Mouse (Mus musculus) T-helper 2 cell (primary cell): ENCODE data around the gene Gm13276.
"Not testable (repeated sequence)": the region's sequence is repeated elsewhere in the genome, so short reads cannot be mapped to it uniquely, and the experiment has no call there.

Experiments used
- in situ Hi-C: fragments of 300-600 bp; cut with MboI, MseI; formaldehyde crosslinking; loops from one replicate; pipeline ENCODE4 v1.15.1; 2025; ENCODE audit warnings: high pct_unique_total_duplicates

Gm13276 gene

DNA sequence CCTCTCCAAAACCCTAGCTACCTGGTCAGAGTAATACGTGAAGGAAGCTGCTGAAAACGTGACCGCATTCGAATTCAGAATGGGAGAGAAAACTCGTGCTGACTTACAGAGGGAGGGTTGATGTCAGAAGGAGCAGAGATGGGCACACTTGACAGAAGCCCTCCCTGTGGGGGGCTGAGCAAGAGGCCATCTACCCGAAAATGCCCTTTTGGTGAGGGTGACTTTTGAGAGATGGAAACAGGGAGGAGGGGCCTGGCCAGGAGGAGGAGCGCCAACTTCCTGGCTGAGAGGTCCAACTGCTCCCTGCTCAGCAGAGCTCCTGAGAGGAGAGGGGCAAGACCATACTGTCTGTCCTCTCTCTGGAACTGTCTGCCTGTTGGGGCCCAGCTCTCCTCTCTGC, 3.7 kb upstream of the Gm13276 start, which contains the start of gene Ifnz:
TSS of gene Ifnz (plus strand) at position 301 of the 400 bp plus-strand sequence.
- in situ Hi-C loops, result loop anchor here (25.0 kb wide), 1 partner anchor 770 kb away; no protein-coding TSS in a partner anchor

DNA sequence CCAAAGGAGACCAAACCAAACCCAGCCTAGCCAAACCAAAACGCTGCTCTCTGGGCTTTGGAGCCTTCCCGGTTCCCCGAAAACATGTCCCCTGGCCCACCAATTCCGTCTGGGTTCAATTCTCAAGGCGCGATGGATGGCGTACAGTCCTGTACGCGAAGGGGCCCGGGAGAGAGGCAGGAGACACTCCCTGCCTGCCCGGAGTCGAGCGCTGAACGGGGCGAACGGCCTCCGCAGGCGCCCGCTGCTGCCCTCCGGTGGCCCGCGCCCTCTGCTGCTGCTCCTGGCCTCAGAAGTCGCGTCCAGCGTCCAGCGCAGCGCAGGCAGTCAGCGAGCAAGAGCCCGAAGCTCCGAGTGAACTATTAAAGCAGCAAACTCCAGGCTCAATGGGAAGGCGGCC, 3.2 kb upstream of the Gm13276 start:
- in situ Hi-C loops, result loop anchor here (25.0 kb wide), 1 partner anchor 770 kb away; no protein-coding TSS in a partner anchor

DNA sequence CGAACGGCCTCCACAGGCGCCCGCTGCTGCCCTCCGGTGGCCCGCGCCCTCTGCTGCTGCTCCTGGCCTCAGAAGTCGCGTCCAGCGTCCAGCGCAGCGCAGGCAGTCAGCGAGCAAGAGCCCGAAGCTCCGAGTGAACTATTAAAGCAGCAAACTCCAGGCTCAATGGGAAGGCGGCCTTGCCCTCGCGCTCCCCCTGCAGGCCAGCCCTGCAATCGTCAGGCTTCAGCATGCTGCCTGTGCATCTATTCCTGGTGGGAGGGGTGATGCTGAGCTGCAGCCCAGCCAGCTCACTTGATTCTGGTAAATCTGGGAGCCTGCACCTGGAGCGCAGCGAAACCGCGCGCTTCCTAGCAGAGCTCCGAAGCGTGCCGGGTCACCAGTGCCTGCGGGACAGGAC, 2.9 kb downstream of the Gm13276 start, which contains the start of gene Gm13277:
TSS of gene Gm13277 (plus strand) at position 231 of the 400 bp plus-strand sequence.
- in situ Hi-C loops, result loop anchor here (5.0 to 25.0 kb wide), 2 partner anchors 36 to 776 kb away; partner anchors contain the start of gene Gm13271

DNA sequence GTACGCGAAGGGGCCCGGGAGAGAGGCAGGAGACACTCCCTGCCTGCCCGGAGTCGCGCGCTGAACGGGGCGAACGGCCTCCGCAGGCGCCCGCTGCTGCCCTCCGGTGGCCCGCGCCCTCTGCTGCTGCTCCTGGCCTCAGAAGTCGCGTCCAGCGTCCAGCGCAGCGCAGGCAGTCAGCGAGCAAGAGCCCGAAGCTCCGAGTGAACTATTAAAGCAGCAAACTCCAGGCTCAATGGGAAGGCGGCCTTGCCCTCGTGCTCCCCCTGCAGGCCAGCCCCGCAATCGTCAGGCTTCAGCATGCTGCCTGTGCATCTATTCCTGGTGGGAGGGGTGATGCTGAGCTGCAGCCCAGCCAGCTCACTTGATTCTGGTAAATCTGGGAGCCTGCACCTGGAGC, 5.7 kb downstream of the Gm13276 start, which contains the start of gene Gm13278:
TSS of gene Gm13278 (plus strand) at position 301 of the 400 bp plus-strand sequence.
- in situ Hi-C loops, result loop anchor here (25.0 kb wide), 1 partner anchor 779 kb away; no protein-coding TSS in a partner anchor

DNA sequence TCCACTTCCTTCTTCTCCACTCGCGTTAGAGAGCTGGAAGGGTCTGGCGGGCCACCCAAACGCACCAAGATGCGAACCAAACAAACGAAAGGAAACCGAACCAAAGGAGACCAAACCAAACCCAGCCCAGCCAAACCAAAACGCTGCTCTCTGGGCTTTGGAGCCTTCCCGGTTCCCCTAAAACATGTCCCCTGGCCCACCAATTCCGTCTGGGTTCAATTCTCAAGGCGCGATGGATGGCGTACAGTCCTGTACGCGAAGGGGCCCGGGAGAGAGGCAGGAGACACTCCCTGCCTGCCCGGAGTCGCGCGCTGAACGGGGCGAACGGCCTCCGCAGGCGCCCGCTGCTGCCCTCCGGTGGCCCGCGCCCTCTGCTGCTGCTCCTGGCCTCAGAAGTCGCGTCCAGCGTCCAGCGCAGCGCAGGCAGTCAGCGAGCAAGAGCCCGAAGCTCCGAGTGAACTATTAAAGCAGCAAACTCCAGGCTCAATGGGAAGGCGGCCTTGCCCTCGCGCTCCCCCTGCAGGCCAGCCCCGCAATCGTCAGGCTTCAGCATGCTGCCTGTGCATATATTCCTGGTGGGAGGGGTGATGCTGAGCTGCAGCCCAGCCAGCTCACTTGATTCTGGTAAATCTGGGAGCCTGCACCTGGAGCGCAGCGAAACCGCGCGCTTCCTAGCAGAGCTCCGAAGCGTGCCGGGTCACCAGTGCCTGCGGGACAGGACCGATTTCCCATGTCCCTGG, 8.6 kb downstream of the Gm13276 start, which contains the start of gene Gm13275:
TSS of gene Gm13275 (plus strand) at position 552 of the 740 bp plus-strand sequence.
- in situ Hi-C loops, result loop anchor here (25.0 kb wide), 1 partner anchor 782 kb away; no protein-coding TSS in a partner anchor

DNA sequence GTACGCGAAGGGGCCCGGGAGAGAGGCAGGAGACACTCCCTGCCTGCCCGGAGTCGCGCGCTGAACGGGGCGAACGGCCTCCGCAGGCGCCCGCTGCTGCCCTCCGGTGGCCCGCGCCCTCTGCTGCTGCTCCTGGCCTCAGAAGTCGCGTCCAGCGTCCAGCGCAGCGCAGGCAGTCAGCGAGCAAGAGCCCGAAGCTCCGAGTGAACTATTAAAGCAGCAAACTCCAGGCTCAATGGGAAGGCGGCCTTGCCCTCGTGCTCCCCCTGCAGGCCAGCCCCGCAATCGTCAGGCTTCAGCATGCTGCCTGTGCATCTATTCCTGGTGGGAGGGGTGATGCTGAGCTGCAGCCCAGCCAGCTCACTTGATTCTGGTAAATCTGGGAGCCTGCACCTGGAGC, 11.6 kb downstream of the Gm13276 start, which contains the start of gene Gm13279:
TSS of gene Gm13279 (plus strand) at position 301 of the 400 bp plus-strand sequence.
- in situ Hi-C loops, result loop anchor here (25.0 kb wide), 1 partner anchor 785 kb away; no protein-coding TSS in a partner anchor

DNA sequence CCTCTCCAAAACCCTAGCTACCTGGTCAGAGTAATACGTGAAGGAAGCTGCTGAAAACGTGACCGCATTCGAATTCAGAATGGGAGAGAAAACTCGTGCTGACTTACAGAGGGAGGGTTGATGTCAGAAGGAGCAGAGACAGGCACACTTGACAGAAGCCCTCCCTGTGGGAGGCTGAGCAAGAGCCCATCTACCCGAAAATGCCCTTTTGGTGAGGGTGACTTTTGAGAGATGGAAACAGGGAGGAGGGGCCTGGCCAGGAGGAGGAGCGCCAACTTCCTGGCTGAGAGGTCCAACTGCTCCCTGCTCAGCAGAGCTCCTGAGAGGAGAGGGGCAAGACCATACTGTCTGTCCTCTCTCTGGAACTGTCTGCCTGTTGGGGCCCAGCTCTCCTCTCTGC, 13.9 kb downstream of the Gm13276 start, which contains the start of gene Gm13285:
TSS of gene Gm13285 (plus strand) at position 301 of the 400 bp plus-strand sequence.
- in situ Hi-C loops, result loop anchor here (25.0 kb wide), 1 partner anchor 787 kb away; no protein-coding TSS in a partner anchor

DNA sequence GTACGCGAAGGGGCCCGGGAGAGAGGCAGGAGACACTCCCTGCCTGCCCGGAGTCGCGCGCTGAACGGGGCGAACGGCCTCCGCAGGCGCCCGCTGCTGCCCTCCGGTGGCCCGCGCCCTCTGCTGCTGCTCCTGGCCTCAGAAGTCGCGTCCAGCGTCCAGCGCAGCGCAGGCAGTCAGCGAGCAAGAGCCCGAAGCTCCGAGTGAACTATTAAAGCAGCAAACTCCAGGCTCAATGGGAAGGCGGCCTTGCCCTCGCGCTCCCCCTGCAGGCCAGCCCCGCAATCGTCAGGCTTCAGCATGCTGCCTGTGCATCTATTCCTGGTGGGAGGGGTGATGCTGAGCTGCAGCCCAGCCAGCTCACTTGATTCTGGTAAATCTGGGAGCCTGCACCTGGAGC, 17.4 kb downstream of the Gm13276 start, which contains the start of gene Gm13287:
TSS of gene Gm13287 (plus strand) at position 301 of the 400 bp plus-strand sequence.
- in situ Hi-C loops, result loop anchor here (10.0 kb wide), 1 partner anchor 62 kb away; no protein-coding TSS in a partner anchor

DNA sequence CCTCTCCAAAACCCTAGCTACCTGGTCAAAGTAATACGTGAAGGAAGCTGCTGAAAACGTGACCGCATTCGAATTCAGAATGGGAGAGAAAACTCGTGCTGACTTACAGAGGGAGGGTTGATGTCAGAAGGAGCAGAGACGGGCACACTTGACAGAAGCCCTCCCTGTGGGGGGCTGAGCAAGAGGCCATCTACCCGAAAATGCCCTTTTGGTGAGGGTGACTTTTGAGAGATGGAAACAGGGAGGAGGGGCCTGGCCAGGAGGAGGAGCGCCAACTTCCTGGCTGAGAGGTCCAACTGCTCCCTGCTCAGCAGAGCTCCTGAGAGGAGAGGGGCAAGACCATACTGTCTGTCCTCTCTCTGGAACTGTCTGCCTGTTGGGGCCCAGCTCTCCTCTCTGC, 19.7 kb downstream of the Gm13276 start, which contains the start of gene Gm13288:
TSS of gene Gm13288 (plus strand) at position 301 of the 400 bp plus-strand sequence.
- in situ Hi-C loops, result loop anchor here (10.0 kb wide), 1 partner anchor 60 kb away; no protein-coding TSS in a partner anchor

DNA sequence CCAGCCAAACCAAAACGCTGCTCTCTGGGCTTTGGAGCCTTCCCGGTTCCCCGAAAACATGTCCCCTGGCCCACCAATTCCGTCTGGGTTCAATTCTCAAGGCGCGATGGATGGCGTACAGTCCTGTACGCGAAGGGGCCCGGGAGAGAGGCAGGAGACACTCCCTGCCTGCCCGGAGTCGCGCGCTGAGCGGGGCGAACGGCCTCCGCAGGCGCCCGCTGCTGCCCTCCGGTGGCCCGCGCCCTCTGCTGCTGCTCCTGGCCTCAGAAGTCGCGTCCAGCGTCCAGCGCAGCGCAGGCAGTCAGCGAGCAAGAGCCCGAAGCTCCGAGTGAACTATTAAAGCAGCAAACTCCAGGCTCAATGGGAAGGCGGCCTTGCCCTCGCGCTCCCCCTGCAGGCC, 20.3 kb downstream of the Gm13276 start:
- in situ Hi-C loops, result loop anchor here (10.0 kb wide), 1 partner anchor 59 kb away; no protein-coding TSS in a partner anchor

DNA sequence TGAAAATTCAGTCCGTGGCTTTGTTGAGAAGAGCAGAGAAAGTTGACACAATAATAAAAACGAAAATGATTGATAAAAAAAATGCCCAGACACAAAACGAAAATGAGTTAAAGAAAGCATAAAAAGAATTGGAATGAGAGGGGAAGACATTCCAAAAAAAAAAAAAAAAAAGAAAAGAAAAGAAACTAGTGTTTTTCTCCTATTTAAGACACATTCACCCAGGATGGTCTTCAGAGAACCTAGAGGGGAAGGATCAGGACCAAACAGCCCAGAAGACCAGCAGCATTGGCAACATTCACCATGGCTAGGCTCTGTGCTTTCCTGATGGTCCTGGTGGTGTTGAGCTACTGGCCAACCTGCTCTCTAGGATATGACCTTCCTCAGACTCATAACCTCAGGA, 30.4 kb downstream of the Gm13276 start, which contains the start of gene Ifna7:
TSS of gene Ifna7 (plus strand) at position 301 of the 400 bp plus-strand sequence.
- in situ Hi-C loops, result no loop called here

DNA sequence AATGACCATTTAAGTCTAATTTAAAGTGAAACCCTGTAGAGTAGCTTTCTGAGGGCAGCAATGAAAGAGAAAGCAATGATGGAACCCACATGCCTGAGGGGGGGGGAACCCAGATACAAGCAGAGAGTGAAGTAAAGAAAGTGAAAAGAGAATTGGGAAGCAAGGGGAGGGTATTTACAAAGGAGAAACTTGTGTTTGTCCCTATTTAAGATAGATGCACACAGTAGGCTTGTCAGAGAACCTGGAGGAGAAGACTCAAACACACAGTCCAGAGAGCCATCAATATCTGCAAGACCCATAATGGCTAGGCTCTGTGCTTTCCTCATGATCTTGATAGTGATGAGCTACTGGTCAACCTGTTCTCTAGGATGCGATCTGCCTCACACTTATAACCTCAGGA, 34.1 kb downstream of the Gm13276 start, which contains the start of gene Ifna11:
TSS of gene Ifna11 (plus strand) at position 301 of the 400 bp plus-strand sequence.
- in situ Hi-C loops, result no loop called here

DNA sequence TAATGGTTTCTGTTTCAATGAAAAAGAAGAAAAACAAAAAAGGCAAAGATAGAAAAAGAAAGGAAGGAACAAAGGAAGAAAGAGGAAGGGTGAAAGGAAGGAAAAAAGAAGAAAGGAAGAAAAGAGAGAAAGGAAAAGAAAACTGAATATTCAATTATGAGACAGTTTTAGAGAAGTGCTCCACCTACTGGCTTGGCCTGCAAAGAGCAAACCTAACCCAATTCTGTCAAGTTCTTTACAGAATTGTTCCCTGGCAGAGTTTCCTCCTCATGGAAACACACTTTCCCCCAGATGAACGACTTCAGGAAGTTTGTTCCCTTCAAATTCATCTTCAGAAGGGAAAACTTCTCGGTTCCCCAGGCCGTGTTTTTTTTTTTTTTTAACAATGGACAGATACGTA, 37.5 kb downstream of the Gm13276 start:
- in situ Hi-C loops, result no loop called here

DNA sequence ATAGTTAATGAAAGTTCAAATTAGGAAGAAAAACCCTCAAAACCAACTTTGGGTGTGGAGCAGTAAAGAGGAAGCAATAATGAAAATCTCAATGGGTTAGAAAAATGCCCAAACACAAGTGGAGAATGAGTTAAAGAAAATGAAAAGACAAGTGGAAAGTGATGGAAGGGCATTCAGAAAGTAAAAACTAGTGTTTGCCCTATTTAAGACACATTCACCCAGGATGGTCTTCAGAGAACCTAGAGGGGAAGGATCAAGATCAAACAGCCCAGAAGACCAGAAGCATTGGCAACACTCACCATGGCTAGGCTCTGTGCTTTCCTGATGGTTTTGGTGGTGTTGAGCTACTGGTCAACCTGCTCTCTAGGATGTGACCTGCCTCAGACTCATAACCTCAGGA, 41.6 kb downstream of the Gm13276 start, which contains the start of gene Ifna6:
TSS of gene Ifna6 (plus strand) at position 301 of the 400 bp plus-strand sequence.
- in situ Hi-C loops, result not testable (repeated sequence)

DNA sequence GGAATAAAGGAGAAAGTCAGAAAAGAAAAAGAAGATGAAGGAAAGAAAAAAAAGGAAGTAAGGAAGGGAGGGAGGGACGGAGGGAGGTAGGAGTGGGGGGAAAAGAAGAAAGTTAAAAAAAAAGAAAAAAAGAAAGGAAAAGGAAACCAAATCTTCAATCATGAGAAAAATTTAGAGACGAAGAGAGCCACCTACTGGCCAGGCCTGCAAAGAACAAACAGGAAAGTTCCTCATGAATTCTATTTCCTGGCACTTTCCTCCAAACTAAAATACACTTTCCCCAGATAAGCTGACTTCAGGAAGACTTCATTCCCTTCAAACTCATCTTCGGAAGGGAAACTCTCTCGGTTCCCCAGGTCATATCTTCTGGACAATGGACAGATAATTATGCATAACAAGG, 45.0 kb downstream of the Gm13276 start:
- in situ Hi-C loops, result no loop called here

DNA sequence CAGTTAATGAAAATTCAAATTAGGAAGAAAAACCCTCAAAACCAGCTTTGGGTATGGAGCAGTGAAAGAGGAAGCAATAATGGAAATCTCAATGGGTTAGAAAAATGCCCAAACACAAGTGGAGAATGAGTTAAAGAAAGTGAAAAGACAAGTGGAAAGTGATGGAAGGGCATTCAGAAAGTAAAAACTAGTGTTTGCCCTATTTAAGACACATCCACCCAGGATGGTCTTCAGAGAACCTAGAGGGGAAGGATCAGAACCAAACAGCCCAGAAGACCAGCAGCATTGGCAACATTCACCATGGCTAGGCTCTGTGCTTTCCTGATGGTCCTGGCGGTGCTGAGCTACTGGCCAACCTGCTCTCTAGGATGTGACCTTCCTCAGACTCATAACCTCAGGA, 49.7 kb downstream of the Gm13276 start, which contains the start of gene Ifna5:
TSS of gene Ifna5 (plus strand) at position 301 of the 400 bp plus-strand sequence.
- in situ Hi-C loops, result not testable (repeated sequence)
